Mouse (Mus musculus) pancreas, adult 10 weeks (tissue): ENCODE data around the gene Knl1. TPM values are rescaled to one million over a fixed set of nuclear protein-coding genes. Genes with fewer than 3 reads are reported as not detected.

Experiments used
- polyA plus RNA-seq: library from polyadenylated mRNA; stranded (reverse); fragments of 350-450 nt; fragmentation: Illumina TruSeq; extraction: RNeasy Lipid Tissue Mini Kit (QIAGEN cat#74804); gene quantifications from one replicate; pipeline ENCODE4 v1.2.3, GENCODE M21; 2015; ENCODE audit warnings: low read depth, low replicate concordance; ENCODE audit not compliant: insufficient read depth

Gene Knl1
- polyA plus RNA-seq = not detected

DNA sequence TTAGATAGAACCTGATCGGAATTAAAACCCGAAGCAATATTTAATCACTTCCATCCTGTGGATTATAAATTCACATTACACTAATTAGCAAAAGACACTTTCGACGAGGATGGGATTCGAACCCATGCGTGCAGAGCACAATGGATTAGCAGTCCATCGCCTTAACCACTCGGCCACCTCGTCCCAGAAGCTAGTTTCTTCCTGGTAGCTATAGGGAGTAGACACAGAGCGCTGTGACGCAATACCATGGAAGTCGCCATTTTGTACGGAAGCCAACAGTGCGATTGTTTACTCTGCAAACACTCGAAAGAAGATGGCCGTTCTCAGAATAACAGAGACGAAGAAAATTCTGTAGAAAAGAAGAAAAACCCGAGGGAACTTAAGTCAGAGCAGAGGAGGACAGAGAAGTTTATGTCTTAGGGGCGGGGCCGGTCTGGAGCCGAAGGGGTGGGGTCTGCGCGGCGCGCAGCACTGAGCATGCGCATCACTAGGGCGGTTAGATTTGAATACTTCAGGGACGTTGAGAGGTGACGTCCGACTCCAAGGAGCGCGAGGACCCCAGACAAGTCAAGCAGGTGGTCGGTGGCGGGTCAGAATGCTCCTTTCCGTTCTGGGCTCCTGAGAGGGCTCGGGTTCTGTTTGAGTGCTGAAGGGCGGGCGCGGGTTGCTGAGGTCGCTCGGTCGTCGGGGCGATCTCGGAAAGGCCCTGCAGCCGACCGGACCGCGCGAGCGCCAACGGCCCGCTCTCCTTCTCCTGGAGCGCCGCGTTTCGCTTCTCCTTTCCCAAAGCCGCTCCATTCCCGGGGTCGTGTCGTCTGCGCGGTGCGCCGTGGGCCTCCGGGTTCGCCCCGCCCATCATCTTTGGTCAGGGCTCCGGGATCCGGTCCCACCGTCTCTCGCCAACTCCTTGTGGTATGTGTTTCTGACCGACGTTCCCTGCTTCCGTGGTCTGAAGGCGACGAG lies at the start of gene Knl1:
Gene Knl1 (plus strand): TSS at position 471 of the 963 bp plus-strand sequence.

DNA sequence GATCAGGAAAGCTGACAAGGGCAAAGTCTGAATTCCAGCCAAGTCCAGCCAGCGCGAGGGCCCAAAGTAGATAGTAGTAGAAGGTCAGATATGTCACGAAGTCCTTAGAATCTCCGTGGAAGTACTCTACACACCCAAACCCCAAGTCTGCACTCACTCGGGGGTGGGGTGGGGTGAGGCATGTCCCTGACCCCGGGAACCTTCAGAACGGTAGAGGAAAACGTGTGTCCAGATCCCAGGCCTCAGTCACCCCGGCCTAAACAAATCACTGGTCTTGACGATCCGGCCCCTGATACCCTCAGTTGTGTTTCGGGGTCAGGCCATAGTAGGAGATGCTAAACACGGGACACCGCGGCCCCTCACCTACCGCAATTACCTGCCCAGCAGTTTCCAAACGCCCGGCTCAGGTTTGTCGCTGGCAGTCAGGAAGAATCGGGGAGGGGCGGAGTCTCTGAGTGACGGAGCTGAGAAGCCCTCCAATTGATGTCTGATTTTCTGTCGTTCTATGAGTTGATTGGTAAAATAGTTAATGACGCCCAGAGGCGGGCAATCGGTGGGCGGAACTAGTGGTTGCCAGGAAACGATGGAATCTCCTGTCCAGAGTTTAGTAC lies 17.9 kb upstream of the Knl1 start, which contains the start of gene Ccdc32:
Gene Ccdc32 (minus strand): TSS at position 453 of the 611 bp plus-strand sequence.

DNA sequence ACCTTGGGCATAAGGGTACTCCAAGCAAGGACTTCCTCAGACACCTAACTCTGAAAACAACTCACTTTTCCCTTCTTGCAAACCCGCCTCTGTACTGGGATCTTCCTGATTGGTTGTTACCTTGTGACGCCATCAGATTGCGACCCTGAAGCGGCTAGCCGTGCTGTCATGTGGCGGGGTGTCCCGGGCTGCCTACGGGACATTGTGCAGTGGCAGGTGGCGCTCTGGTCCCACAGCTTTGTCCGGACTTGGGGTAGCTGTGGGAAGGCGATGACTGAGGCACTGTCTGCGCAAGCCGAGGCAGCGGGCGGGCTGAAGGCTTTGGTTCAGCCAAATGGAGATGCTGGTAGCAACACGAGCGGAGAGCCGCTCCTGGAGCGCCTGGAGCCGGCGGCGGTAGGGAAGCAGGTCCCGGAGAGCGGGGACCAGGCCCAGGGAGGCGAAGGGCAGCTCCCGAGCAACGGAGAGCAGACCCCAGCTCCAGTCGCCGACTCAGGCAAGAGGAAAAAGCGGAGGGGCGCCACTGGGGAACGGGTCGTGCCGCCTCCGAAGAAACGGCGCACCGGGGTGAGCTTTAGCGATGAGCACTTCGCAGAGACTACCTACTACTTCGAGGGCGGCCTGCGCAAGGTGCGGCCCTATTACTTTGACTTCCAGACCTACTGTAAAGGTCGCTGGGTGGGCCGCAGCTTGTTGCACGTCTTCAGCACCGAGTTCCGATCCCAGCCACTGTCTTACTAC lies 12.1 kb upstream of the Knl1 start, which contains the start of gene Rpusd2:
Gene Rpusd2 (plus strand): TSS at position 135 of the 741 bp plus-strand sequence.

DNA sequence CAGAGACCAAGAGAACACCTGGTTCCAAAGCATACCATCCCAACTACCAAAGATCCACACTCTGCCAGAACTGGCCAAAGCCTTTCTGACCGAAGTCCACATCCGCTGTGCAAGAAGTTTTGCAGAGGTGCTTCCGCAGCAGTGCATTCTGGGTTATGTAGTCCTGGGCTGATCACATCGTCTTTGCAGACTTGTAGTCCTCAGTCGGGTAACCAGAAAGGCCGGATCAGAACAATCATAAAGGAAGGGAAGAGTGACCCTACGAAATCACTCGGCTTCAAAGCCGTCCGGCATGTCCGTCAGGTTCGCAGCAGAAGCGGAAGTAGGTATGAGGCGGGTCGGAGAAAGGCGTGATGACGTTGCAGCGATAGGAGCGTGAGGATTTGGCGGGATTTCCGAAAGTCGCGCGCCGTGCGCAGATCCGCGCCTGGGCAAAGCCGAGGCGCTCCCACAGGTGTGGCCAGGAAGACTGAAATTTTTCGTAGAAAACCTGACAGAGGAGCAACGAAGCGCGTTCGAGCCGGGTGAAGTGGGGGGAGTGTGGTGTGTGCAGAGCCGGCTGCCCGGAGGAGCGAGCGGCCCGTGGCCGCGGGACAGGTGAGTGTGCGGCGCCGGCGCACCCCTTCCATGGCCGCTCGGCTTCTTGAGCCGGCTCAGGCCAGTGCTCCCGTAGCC lies 65.7 kb downstream of the Knl1 start, which contains the start of gene Rad51:
Gene Rad51 (plus strand): TSS at position 356 of the 675 bp plus-strand sequence.

Other genes starting within 250 kb of the Knl1 start
- gene Knstrn, start 233.1 kb upstream of the Knl1 start, polyA plus RNA-seq = not detected
- gene Ivd, start 185.2 kb upstream of the Knl1 start, polyA plus RNA-seq = 65.2 TPM
- 3.0 TPM for gene Bahd1, start 146.7 kb upstream of the Knl1 start, polyA plus RNA-seq
- 2.5 TPM for gene Chst14, start 120.6 kb upstream of the Knl1 start, polyA plus RNA-seq
- 3.7 TPM for gene Ccdc32, start 17.7 kb upstream of the Knl1 start, polyA plus RNA-seq
- gene Rpusd2, start 12.3 kb upstream of the Knl1 start, polyA plus RNA-seq = 0.50 TPM
- gene Rad51, start 65.7 kb downstream of the Knl1 start, polyA plus RNA-seq = 0.59 TPM
- 13.2 TPM for gene Rmdn3, start 109.9 kb downstream of the Knl1 start, polyA plus RNA-seq
- gene Gchfr, start 120.7 kb downstream of the Knl1 start, polyA plus RNA-seq = not detected
- gene Gm14137, start 127.4 kb downstream of the Knl1 start, polyA plus RNA-seq = not detected
- 16.8 TPM for gene Zfyve19, start 161.5 kb downstream of the Knl1 start, polyA plus RNA-seq
- gene Dnajc17, start 161.7 kb downstream of the Knl1 start, polyA plus RNA-seq = 4.6 TPM
- 1.2 TPM for gene Ppp1r14d, start 182.8 kb downstream of the Knl1 start, polyA plus RNA-seq
- 27.8 TPM for gene Spint1, start 190.2 kb downstream of the Knl1 start, polyA plus RNA-seq
- gene Rhov, start 224.2 kb downstream of the Knl1 start, polyA plus RNA-seq = 2.1 TPM
- gene Vps18, start 241.6 kb downstream of the Knl1 start, polyA plus RNA-seq = 3.5 TPM